Mouse (Mus musculus): ENCODE measurements around the gene Ppp1r12a.

Gene Ppp1r12a

GRCm38 (mm10) chr10:108291688-108292471, 129.9 kb downstream of the Ppp1r12a start:
- no peak for DNase-seq (ENCODE audit: low read depth)

DNA sequence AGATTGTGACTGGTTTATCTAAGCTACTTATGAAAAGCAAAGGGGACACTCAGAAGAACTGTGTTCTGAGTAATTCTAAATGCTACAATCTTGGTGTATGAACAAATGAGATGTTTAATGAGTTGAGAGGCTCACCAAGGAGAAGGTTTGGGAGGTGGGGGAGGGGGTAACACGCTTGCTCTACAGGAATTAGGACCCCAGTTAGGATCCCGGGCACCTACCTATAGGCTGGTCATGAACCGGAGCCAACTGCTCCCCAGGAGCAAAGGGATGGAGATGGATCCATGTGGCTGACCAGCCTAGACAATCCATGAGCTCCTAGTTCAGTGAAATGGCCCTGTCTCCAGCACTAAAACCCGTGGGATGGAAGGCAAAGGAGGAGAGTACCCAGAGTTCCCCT, 130.7 kb downstream of the Ppp1r12a start:
- no peak for DNase-seq (ENCODE audit: low read depth)

DNA sequence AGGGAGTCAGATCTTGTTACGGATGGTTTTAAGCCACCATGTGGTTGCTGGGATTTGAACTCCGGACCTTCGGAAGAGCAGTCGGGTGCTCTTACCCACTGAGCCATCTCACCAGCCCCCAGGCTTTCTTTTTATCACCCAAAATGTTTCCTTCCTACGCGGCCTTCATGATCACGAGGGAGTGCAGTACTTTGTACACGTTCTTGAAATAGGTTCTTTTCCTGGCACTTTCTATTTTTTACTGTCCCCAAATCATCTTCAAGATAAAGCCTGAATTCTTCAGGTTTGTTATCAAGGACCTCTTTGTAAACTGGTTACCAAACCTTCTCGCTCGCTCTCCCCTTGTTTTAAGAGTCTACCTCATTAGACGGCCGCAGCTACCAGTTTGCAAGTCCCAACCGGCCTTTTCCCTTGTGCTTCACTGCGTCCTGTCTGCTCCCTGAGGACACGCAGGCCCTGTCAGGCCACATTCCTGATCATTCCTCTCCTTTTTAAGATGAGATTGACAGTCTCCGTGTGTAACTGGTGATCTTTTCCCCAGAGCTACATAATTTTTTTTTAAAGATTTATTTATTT, 131.7 kb downstream of the Ppp1r12a start:
- no peak for DNase-seq (ENCODE audit: low read depth)

DNA sequence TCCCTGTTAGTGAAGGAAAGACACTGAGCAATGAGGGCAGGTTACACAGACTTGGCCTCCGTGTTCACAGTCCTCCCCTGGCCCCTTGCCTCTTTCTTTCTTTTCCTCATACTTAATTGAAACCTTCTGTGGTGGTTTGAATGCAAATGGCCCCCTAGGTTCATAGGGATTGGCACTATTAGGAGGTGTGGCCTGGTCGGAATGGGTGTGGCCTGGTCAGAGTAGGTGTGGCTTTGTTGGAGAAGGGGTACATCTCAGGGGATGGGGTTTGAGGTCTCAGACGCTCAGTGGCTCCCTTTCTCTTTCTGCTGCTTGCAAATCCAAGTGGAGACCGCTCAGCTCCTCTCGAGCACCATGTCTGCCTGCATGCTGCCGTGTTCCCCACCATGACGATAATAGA, 132.8 kb downstream of the Ppp1r12a start:
- DNase-seq (ENCODE audit: low read depth) = peak; percentile 40

DNA sequence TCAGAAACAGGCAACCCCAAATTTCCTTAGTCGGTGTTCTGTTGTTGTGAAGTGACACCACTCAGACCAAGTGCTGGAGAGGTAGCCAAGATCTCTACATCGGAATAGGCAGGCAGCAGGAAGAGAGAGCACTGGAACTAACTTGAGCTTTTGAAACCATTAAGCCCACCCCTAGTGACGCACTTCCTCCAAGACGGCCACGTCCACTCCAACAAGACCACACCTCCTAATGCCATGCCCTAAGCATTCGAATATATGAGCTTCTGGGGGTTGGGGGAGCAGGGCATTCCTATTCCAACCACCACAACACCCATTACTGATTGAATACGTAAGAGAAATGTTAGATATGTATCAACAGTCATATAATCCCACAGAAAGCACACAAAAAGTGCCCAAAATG, 134.5 kb downstream of the Ppp1r12a start:
- DNase-seq (ENCODE audit: low read depth) = no peak

- no peak for DNase-seq (ENCODE audit: low read depth)
These were observed 136.3 kb downstream of the Ppp1r12a start for GRCm38 (mm10) chr10:108298261-108298660.

GRCm38 (mm10) chr10:108298841-108299545, 137.0 kb downstream of the Ppp1r12a start:
- DNase-seq (ENCODE audit: low read depth) = no peak

- no peak for DNase-seq (ENCODE audit: low read depth)
These were observed 137.8 kb downstream of the Ppp1r12a start for GRCm38 (mm10) chr10:108299828-108300227.

DNA sequence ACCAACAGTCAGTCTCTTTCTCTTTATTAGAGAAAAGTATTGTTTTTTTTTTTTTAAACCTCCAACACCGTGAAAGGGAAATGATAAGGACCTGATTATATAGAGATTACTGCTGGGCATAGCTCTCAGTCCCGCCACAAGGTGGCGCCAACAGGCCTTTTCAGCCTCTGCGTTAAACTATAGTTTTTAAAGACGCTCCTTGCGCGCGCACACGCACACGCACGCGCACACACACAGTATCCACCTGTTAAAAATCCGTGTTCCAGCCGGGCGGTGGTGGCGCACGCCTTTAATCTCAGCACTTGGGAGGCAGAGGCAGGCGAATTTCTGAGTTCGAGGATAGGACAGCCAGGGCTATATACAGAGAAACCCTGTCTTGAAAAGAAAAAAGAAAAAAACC, 138.8 kb downstream of the Ppp1r12a start:
- peak; percentile 93 for DNase-seq (ENCODE audit: low read depth)

DNA sequence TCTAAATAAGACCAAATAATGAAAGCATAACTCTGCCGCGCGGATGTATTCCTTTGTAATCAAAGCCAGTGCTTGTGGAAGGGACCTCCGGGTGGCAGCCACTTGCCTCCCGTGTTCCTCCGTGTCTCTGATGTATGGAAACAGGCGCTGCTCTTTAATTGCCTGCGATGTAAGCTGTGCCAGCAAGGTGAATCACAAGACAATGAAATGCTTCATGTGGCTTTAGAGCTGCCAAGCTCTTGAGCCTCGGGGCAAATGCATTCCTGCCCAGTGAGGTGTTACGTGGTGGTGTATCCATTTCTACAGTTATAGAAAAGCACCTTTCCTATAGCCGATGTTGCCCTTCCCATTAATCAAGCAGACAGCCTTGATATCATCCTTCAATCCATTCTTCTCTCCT, 145.8 kb downstream of the Ppp1r12a start:
- DNase-seq (ENCODE audit: low read depth) = peak; percentile 62

- DNase-seq (ENCODE audit: low read depth) = no peak
These were observed 148.2 kb downstream of the Ppp1r12a start for GRCm38 (mm10) chr10:108310195-108310594.

DNA sequence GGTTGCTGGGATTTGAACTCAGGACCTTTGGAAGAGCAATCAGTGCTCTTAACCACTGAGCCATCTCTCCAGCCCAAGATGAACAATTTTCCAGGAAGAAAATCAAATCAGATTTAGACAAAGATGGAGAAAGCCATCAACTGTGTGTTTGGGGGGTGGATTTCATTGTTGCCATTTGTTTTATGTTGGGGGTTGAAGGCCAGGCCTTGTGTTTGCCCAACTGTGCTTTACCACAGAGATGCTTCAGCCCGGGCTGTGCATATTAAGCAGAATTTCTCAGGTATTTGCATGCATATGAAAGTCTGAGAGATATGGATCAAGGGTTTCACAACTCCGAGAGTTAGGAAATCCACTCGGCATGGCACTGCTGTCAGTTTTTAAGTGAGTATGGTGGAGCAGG, 149.4 kb downstream of the Ppp1r12a start:
- no peak for DNase-seq (ENCODE audit: low read depth)

- DNase-seq (ENCODE audit: low read depth) = no peak
These were observed 151.9 kb downstream of the Ppp1r12a start for GRCm38 (mm10) chr10:108313845-108314244.

GRCm38 (mm10) chr10:108314396-108314795, 152.4 kb downstream of the Ppp1r12a start:
- no peak for DNase-seq (ENCODE audit: low read depth)

- no peak for DNase-seq (ENCODE audit: low read depth)
These were observed 153.2 kb downstream of the Ppp1r12a start for GRCm38 (mm10) chr10:108315236-108315635.

GRCm38 (mm10) chr10:108328356-108328755, 166.4 kb downstream of the Ppp1r12a start:
- DNase-seq (ENCODE audit: low read depth) = no peak

DNA sequence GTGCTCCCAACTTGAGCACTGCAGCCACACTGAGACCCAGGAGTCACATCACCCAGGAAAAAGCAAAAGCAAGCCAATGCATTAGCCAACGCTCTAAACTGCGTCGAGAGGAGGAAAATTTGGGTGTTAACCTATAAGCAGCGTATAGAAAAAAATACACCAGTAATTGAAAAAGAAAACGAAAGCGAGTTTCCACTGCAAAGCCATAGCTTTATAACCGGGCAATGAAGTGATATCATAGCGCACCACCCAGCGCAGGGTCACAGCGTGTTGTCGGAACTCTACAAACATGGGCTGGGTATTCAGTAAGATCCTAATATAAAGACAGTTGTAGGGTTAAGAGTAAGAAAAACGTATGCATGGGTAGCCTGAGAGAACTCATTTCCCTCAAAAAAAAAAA, 167.0 kb downstream of the Ppp1r12a start:
- no peak for DNase-seq (ENCODE audit: low read depth)

- DNase-seq (ENCODE audit: low read depth) = peak; percentile 46
These were observed 167.8 kb downstream of the Ppp1r12a start for GRCm38 (mm10) chr10:108329771-108330170.

DNA sequence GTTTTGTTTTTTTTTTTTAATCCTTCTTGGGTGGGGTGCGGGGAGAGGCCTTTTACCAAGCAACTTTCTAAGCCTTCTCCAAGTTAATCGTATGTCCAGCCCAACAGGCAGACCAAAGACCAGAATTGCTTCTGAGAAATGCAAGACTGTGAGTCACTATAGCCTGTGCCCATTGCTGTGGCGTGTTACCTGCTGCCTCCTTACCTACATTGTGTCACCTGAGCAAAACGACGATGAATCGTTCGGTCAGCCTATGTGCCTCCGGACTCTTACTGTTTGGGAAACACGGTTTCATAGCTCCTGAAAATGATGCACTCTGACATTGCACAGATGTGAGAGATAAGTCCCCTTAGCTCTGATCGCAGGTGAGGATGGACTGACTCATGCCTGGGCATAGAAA, 169.0 kb downstream of the Ppp1r12a start:
- no peak for DNase-seq (ENCODE audit: low read depth)

DNA sequence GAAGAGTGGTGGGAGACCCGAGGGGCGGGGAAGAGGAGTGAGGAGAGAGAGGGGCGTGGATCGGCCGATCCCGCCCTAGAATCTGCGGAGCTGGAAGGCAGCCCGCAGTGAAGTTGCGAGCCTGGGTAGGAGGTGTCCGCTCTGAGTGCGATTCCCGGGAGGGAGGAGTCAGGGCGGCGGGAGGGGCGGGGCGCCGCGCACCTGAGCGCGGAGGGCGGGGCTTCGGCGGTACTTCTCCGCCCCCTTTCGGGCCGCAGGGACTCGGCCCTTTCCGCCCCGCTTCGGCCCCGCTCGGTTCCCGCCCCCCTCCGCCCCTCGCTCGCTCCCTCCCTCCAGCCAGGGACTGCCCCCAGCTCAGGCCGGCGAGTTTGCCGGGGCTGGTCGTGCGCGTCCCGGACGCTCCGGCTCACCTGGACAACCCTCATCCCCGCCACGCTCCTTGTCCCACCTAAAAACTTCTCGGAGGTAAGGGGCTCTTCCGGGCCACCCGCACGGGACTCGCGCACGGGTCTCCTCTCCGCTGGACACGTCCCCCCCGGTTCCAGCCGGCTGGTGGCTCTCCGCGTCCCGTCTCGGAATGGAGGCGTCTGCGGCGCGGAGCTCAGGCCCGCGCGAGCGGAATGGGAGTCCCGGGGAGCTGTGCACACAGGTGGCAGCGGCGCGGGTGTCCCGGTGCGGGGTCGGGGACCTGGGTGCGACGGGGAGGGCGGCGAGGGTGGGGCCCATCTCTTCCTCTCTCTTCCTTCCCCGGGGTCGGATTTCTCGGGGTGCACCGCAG, 170.0 kb downstream of the Ppp1r12a start, which contains the start of gene Pawr:
TSS of gene Pawr (plus strand) at position 338 of the 778 bp plus-strand sequence.
- DNase-seq (ENCODE audit: low read depth) = peak; percentile 87

- DNase-seq (ENCODE audit: low read depth) = peak; percentile 86
These were observed 170.9 kb downstream of the Ppp1r12a start for GRCm38 (mm10) chr10:108332571-108333541.

Data from NIH3T3 (cell line).